Mouse (Mus musculus) heart, postnatal 0 days (tissue): ENCODE results near the gene Slc39a3.

Experiments
- CTCF ChIP-seq: IDR thresholded peaks from 2 replicates; pipeline ENCODE4 v1.5.1; 2016; ENCODE audit warnings: antibody characterized with exemption, control low read depth, low read depth
- EP300 ChIP-seq: IDR thresholded peaks from 2 replicates; pipeline ENCODE4 v1.6.1; 2016; ENCODE audit warnings: antibody characterized with exemption, low read depth

DNA sequence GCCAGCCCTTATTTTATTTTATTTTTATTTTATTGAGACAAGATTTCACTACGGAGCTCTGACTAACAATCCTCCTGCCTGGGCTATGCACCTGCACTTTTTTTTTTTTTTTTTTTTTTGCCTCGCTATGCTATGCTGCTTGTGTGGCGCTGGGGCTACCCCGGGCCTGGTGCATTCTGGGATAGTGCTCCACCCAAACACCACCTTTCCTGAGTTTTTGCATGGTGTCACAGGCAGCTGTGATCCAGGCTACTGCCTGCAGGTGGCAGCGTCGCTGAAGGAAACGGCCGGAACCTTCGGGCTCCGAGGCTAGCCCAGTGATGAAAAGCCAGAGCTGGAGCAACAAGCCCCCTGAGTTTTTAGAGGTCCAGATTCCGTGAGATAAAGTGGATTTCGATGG, 38.4 kb downstream of the Slc39a3 start:
- TF ChIP-seq CTCF (peak; percentile 56), EP300 (no peak)
